Mouse (Mus musculus): Measurements from ENCODE around the gene Gm10961.
"Not testable (repeated sequence)": the region's sequence is repeated elsewhere in the genome, so short reads cannot be mapped to it uniquely, and the experiment has no call there.

Gene Gm10961

DNA sequence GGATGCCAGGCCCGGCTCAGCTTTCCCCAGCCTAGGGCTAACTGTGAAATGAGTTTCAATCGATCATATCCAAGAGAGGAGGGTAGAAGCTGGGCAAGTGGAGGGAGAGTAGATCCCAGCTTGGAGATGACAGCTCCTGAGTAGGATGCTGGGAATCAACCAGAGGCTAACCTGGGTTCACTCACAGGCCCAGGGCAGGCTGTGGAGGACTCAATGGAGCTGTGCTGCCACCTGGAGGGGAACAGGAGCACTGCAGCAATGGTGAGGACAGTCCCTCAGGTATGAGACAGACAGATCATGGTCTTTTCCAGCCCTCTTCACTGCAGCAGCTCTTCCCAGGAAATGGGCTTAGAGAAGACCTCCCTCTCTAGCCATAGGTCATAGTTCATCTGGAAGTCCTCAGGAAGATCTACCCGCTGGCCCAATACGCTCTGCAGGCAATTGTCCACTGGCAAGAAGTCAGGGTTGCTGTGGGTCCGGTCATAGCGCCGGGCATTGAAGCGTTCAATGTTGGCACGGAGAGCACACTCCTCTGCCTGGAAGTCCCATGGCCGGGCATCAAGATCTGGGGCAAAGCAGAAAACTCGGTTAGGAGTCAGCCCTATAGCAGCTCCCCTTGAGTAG, 18.1 kb upstream of the Gm10961 start:
- DNase-seq (ENCODE audit: inconsistent ontology term): peak; percentile 58

DNA sequence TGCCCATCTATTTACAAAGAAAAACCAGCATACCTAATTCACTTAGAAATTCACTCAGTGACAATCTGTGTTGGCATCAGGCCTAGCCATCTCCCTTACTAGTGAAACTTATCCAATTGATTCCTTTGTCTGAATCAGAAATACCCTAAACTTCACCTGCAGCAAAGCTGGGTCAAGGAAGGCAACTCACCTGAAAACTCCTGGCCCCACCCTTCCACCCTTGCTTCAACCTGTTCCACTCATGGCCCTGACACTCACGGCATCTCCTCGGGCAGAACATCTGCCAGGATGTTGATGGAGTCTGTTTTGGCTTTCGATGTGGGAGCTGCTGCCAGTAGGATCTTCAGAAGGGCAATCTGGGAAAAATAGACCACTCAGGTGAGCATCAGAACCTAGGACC, 13.3 kb upstream of the Gm10961 start:
- DNase-seq (ENCODE audit: inconsistent ontology term): no peak

DNA sequence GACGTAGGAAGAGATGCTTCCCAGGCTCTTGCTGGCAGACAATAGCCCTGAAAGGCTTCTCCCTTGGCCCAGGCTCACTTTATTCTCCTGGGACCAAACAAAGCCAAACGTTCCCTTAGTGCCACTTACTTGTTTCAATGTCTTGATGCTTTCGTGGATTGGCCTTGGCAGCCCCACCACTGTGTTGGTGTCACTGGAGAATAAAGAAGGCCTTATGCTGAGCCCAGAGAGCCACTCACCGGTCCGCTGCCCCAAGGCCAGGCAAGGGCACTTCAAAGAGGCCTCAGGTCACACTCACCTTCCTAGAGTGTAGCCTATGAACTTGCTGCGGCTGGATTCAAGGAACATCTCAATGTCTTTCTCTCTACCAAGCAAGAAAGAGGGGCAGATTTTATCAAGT, 11.2 kb upstream of the Gm10961 start:
- DNase-seq (ENCODE audit: inconsistent ontology term): no peak

DNA sequence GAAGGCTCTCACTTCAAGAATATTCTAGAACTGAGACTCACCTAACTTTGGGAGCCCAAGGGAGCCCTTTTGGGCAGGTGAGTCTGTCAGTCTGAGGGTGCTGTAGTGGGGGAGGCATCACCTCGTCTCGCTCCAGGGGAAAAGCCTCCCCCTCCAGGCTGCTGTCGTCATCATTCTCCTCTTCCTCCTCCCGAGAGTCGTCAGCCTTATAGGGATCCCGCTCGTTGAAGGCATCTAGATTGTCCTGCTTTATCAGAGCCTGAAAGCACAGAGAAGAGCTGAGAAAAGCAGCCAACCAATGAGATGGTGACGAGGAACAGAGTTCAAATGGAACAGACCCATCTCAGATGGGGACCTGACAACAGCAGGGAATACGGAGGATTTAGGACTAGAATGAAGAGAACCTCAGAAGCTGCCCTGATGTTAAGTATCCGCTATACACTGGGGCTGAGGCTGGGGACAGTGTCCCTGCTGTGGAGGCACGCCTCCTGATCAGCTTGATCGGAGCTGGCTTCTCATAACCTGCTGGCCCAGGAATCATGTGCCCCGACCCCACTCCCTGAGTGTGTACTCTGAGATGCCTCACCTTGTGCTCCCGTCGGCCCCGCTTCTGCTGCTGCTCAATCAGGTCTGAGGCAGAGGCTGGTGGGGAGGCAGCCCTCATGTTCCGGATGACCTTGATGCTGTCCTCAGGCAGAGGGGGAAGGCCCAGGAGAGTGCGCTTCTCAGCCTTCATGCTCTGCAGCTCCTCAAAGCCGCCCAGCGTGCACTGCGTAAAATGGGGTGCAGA, 9.6 kb upstream of the Gm10961 start:
- DNase-seq (ENCODE audit: inconsistent ontology term): no peak

DNA sequence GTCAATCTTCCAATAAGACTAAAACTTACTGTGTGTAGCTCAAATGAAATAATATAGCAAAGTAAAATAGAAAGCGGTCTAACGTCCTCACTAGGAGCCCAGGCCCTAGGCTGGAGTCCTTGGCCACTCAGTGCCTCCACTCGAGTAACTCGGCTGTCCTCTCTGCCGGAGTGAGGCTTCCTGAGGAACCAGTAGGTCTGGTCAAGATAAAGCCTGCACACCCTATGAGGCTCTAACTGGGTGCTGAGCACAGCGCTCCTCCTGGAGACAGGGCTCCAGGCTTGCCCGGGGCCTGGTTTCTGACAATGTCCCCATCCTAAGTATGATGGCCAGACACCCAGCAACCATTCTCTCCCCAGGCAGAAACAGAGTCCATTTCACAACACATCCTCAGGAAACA, 8.6 kb upstream of the Gm10961 start:
- DNase-seq (ENCODE audit: inconsistent ontology term): no peak

DNA sequence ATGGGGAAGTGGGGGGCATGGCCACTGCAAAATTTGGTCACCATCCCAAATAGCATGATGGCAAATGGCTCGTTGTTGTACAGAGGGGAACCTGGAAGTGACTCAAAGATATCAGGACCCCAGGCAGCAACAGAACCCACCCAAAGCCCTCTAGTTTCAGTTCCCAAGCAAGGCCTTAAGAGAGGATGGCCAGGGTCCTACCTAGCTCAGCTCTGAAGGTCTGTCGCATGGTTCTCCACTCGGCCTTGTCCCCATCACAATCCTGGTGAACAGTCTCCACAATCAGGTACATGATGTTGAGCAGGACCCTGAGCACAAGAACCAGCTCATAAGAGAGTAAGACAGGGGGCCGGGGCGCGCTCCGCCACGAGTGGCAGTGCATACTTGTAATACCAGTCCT, 6.7 kb upstream of the Gm10961 start:
- DNase-seq (ENCODE audit: inconsistent ontology term): no peak

- no peak for DNase-seq (ENCODE audit: inconsistent ontology term)
Observed at GRCm38 (mm10) chr3:107625536-107625935, 5.6 kb upstream of the Gm10961 start.

DNA sequence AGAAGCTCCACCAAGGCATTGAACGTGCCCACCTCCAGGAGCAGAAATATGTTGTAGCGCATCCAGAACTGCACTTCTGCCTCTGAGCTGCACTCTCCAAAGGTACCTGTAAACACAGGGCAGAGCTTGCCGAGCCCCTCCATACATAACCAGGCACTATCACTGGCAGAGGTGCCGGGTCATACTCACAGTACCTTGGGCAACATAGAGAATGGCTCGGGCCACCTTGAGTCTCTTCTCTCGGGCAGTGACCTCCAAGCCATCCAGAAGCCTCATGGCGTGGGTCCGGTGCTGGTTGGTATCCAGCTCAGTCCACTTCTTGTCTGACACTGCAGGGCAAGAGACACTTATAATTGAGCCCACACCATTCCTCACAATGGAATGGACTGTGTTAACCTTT, 4.4 kb upstream of the Gm10961 start:
- no peak for DNase-seq (ENCODE audit: inconsistent ontology term)

DNA sequence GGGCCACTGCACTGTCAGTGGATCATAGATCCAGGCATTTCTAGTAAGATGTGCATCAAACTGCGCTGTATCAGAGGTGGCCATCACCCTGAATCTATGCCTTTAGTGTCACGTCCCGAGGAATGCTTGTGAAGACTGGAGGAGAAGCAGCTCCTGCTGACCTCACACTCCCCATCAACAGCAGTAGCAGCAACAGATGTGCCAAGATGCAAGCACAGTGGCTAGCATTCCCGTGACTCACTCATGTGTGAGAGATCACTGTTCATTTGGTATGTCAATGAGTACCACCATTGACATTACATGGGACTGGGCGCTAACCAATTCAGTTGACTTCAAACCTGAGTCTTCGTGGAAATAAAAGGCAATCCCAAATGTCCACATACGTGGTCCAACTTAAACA, 3.5 kb upstream of the Gm10961 start:
- DNase-seq (ENCODE audit: inconsistent ontology term): peak; percentile 18

GRCm38 (mm10) chr3:107628551-107628950, 2.6 kb upstream of the Gm10961 start:
- no peak for DNase-seq (ENCODE audit: inconsistent ontology term)

GRCm38 (mm10) chr3:107629411-107629810, 1.7 kb upstream of the Gm10961 start:
- DNase-seq (ENCODE audit: inconsistent ontology term): no peak

GRCm38 (mm10) chr3:107631523-107631958, 419 bp downstream of the Gm10961 start, which contains the start of gene Strip1:
Gene Strip1, minus strand, starts transcription at chr3:107631694.
- peak; percentile 93 for DNase-seq (ENCODE audit: inconsistent ontology term)

- DNase-seq (ENCODE audit: inconsistent ontology term): no peak
Observed at GRCm38 (mm10) chr3:107632786-107633185, 1.7 kb downstream of the Gm10961 start.

DNA sequence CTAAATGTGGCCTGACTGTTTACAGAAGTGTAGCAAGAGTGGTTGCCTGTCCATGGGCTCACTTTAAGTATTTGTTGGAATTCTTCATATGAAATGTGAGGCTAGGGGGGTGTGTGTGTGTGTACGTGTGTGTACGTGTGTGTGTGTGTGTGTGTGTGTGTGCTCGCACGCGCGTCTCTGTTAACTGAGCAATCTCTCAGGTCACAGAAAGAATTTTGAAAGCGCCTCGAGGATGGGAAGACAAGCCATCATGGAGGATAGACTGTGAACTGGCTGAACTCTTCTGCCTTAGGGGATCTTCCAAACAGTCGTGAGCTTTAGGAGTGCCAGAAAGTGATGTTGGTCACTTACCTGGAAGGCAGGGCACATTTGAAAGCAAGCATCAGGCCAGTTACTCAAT, 2.8 kb downstream of the Gm10961 start:
- no peak for DNase-seq (ENCODE audit: inconsistent ontology term)

DNA sequence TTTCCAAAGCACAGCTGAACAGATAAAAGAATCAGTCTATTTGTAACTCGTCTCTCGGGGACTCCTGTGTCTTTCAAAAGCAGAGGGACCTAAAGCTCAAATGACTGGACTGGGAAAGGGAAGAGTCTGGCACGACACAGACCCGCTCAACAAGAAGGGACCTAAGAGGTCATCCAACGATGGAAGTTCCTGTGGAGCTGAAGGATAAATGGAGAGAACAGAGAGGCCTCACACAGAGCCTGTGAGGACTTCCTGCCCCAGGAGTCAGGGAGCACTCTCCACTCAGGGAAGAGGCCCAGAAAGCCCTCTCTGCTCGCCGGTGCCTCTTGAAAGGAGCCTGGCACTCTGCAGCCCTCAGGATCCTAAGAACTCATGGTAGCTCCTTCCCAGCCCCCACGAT, 4.7 kb downstream of the Gm10961 start:
- DNase-seq (ENCODE audit: inconsistent ontology term): no peak

DNA sequence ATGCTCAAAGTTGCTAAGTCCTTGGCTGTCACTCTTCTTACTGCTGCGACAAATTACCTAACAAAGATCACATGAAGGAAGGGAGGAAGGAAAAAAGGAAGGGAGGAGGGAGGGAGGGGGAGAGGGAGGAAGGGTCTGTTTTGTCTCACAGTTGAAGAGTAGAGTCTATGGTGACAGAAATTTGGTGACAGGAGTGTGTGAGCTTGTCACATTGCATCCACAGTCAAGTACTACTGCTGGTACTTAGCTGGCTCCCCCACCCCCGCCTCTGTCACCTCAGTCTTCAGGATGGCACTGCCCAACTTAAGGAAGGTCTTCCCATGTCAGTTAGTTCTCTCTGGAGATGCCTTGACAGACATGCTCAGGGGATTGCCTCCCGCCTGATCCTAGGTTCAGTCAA, 5.1 kb downstream of the Gm10961 start:
- no peak for DNase-seq (ENCODE audit: inconsistent ontology term)

DNA sequence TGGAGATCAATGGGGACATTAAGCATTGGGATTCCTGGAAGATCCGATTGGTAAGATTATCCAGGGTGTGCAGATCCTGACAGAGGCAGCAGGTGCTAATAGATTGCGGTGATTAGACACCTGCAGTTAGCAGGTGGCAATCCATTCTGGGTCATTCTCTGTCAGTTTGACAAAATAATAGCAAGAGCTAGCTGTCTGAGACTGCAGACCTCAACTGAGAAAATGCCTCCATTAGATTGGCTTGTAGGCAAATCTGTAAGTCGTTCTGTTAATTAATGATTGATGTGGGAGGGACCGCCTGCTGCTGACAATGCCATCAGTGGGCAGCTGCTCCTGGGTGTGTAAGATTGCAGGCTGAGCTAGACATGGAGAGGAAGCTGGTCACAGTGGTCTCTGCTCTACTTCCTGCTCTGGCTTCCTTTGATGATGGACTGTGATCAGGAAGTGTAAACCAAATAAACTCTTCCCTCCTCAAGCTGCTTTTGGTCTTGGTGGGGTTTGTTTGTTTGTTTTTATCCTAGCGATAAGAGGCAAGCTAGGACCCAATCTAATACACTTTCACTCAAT, 6.6 kb downstream of the Gm10961 start:
- no peak for DNase-seq (ENCODE audit: inconsistent ontology term)

DNA sequence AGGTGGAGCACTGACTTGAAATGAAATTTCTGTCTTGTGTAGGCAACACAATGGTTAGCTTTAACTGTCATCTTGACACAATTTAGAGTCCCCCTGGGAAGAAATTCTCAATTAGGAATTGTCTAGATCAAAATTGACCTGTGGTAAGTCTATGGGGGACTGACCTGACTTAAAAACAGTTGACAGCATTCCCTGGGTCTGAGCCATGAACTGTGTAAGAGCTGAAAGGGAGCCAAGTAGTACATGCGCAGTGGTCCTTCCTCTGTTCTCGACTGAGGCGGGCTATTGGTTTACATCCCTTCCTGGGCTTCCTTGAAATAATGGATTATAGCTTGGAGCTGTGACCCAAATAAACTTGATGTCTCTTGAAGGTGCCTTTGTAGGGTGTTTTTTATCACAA, 15.8 kb downstream of the Gm10961 start:
- DNase-seq (ENCODE audit: inconsistent ontology term): no peak

- DNase-seq (ENCODE audit: inconsistent ontology term): not testable (repeated sequence)
Observed at GRCm38 (mm10) chr3:107650276-107650675, 19.2 kb downstream of the Gm10961 start.

GRCm38 (mm10) chr3:107652968-107653367, 21.8 kb downstream of the Gm10961 start:
- DNase-seq (ENCODE audit: inconsistent ontology term): no peak

GRCm38 (mm10) chr3:107654861-107655260, 23.7 kb downstream of the Gm10961 start:
- no peak for DNase-seq (ENCODE audit: inconsistent ontology term)

GRCm38 (mm10) chr3:107655491-107655890, 24.4 kb downstream of the Gm10961 start:
- no peak for DNase-seq (ENCODE audit: inconsistent ontology term)

GRCm38 (mm10) chr3:107656151-107656550, 25.0 kb downstream of the Gm10961 start:
- DNase-seq (ENCODE audit: inconsistent ontology term): no peak
